Mouse (Mus musculus): ENCODE measurements around the gene Fbxl13. TPM values are rescaled to one million over a fixed set of nuclear protein-coding genes. Genes with fewer than 3 reads are reported as not detected.

Fbxl13 gene
- total and polyA plus RNA-seq, 3 experiments = 0.13 to 0.23 TPM; not detected in 1

DNA sequence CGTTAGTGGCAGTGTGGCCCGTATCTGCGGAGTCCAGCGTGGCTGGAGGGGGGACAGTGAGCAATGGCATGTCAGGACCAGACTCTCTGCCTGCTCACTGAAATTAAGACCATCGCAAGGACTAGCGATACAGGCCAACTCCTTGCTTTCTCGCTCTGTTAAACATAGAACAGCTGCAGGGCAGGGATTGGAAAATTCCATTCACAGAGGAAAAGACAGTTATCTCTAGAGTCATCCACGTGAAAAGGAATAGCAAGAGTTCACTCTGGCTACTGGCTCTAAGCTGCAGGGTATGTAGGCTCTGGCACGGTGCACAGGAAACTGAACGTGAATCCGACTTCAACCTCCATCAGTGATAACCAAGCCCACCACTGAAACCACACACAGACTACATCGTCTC lies 29.6 kb upstream of the Fbxl13 start:
- no peak overlapping the region for H3K4me3 ChIP-seq (ENCODE audit: control insufficient read depth in 1 of 2, insufficient read depth in 1 of 2, low read depth in 2 of 2, low read length in 2 of 2)

DNA sequence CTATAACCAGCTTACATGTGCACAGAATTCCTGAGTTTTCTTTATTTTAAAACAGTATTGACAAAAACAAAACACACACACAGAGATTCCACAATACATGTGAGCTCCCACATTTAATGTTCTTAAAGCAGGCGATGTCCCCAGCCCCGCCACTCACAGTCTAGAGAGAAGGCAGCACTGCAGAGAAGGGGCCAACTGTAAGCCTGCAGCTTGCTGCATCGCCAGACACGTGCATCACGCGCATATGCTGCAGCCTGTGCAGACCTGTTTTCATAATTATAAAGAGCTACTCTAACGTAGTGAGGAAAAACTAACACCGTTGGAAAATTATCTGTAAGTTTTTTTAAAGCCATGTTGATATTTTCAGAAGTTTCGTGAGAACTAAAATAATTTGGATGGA lies 28.3 kb upstream of the Fbxl13 start:
- Histone ChIP-seq H3K27ac (ENCODE audit: control insufficient read depth, low read depth, low read length) (no peak overlapping the region), H3K79me2 (ENCODE audit: control insufficient read depth, insufficient read depth, low read length, poor library complexity) (peaks cover 3% of the 10 kb centered on the region; the same call in 1 of the 2 replicates), H3K36me3 (ENCODE audit: control insufficient read depth in 1 of 2, insufficient read depth in 2 of 2, low read length in 2 of 2) (peaks cover 0 to 6% of the 10 kb centered on the region in 2 experiments; a peak in 2 of 4 replicates), H3K27me3 (ENCODE audit: control insufficient read depth in 1 of 2, insufficient read depth in 2 of 2, low read length in 2 of 2) (no peaks in the 10 kb centered on the region), H3K9ac (ENCODE audit: control insufficient read depth, low read depth, low read length, poor library complexity, severe bottlenecking) (peak overlapping the region; percentile 94; the same call in 1 of the 2 replicates), H3K9me3 (replicated peaks; ENCODE audit: insufficient read depth, low read length) (no peaks in the 10 kb centered on the region), H3K4me1 (ENCODE audit: control insufficient read depth in 1 of 2, insufficient read depth in 2 of 2, low read length in 2 of 2) (peaks cover 0 to 3% of the 10 kb centered on the region in 2 experiments; a peak in 1 of 4 replicates), H3K4me3 (ENCODE audit: control insufficient read depth in 1 of 2, insufficient read depth in 1 of 2, low read depth in 2 of 2, low read length in 2 of 2) (peak overlapping the region in 1 of 2 experiments; percentile 79; a peak in 2 of 4 replicates)
- no peak for DNase-seq (ENCODE audit: low read depth, low spot score)
- TF ChIP-seq EP300 (IDR thresholded peaks at IDR 0.05; ENCODE audit: low read depth in 1 of 2, low read length in 2 of 2) (no peak), SMC3 (IDR thresholded peaks at IDR 0.05; ENCODE audit: low read depth, low read length) (no peak), MAZ (IDR thresholded peaks at IDR 0.05; ENCODE audit: low read depth, low read length) (no peak), CTCF (IDR thresholded peaks at IDR 0.05 in 2 of 3, conservative IDR thresholded peaks at IDR 0.05 in 1 of 3; ENCODE audit: control insufficient read depth in 1 of 3, insufficient read depth in 1 of 3, low read depth in 2 of 3, low read length in 3 of 3, poor library complexity in 1 of 3, severe bottlenecking in 1 of 3) (no peak), ETS1 (IDR thresholded peaks at IDR 0.05; ENCODE audit: low read depth, low read length) (no peak), POLR2AphosphoS5 (IDR thresholded peaks at IDR 0.05; ENCODE audit: borderline replicate concordance, low read depth, low read length) (no peak), TCF12 (IDR thresholded peaks at IDR 0.05; ENCODE audit: low read depth, low read length) (no peak), RCOR1 (IDR thresholded peaks at IDR 0.05; ENCODE audit: low read depth, low read length) (no peak)

More for the DNA sequence above, 29.6 kb upstream of the Fbxl13 start:
- no peaks in the 10 kb centered on the region for H3K9me3 ChIP-seq (replicated peaks; ENCODE audit: insufficient read depth, low read length)
- no peak overlapping the region for H3K9ac ChIP-seq (ENCODE audit: control insufficient read depth, low read depth, low read length, poor library complexity, severe bottlenecking)
- H3K4me1 ChIP-seq (ENCODE audit: control insufficient read depth in 1 of 2, insufficient read depth in 2 of 2, low read length in 2 of 2) = peaks cover 0 to 3% of the 10 kb centered on the region in 2 experiments; a peak in 1 of 4 replicates
- H3K27ac ChIP-seq (ENCODE audit: control insufficient read depth, low read depth, low read length) = no peak overlapping the region
- TF ChIP-seq GABPA (IDR thresholded peaks at IDR 0.05; ENCODE audit: low read depth, low read length) = no peak
- no peak for TF ChIP-seq ETS1 (IDR thresholded peaks at IDR 0.05; ENCODE audit: low read depth, low read length)
- TF ChIP-seq MXI1 (IDR thresholded peaks at IDR 0.05; ENCODE audit: low read depth, low read length) = no peak
- TF ChIP-seq GATA1 (IDR thresholded peaks at IDR 0.05; ENCODE audit: low read depth, low read length) = no peak
- no peak for TF ChIP-seq POLR2A (IDR thresholded peaks at IDR 0.05; ENCODE audit: control insufficient read depth in 1 of 2, insufficient read depth in 1 of 2, low read depth in 1 of 2, low read length in 2 of 2, poor library complexity in 1 of 2)
- TF ChIP-seq EP300 (IDR thresholded peaks at IDR 0.05; ENCODE audit: low read depth in 1 of 2, low read length in 2 of 2) = no peak
- no peak for TF ChIP-seq SMC3 (IDR thresholded peaks at IDR 0.05; ENCODE audit: low read depth, low read length)
- no peak for TF ChIP-seq ELF1 (IDR thresholded peaks at IDR 0.05; ENCODE audit: low read depth, low read length)
- TF ChIP-seq TAL1 (IDR thresholded peaks at IDR 0.05; ENCODE audit: low read length) = no peak
- no peak for TF ChIP-seq ZC3H11A (IDR thresholded peaks at IDR 0.05; ENCODE audit: low read depth, low read length)
- H3K36me3 ChIP-seq (ENCODE audit: control insufficient read depth in 1 of 2, insufficient read depth in 2 of 2, low read length in 2 of 2) = peaks cover 0 to 6% of the 10 kb centered on the region in 2 experiments; a peak in 2 of 4 replicates
- DNase-seq (ENCODE audit: low read depth, low spot score) = no peak
- H3K79me2 ChIP-seq (ENCODE audit: control insufficient read depth, insufficient read depth, low read length, poor library complexity) = peaks cover 3% of the 10 kb centered on the region; the same call in 1 of the 2 replicates
- no peaks in the 10 kb centered on the region for H3K27me3 ChIP-seq (ENCODE audit: control insufficient read depth in 1 of 2, insufficient read depth in 2 of 2, low read length in 2 of 2)
